Comparison of ENCODE assay signal across 21 mouse cellular contexts in genomic region chr16:22911986-22912385, GRCm38 (mm10). TPM values are rescaled to one million over a fixed set of nuclear protein-coding genes. Genes with fewer than 3 reads are reported as not detected.
DNase-seq lines count a peak whose midpoint lies in the region; ATAC-seq and TF ChIP-seq lines count a peak whose summit lies in the region.
"Had no signal": no experiment of that assay in that cellular context is flagged by ENCODE, and none has a peak within 500 bp of the region (broad histone marks: within the 10 kb centered on the region; RNA-seq: fewer than 3 reads in every experiment).

No protein-coding gene starts in this region.

- H3K4me2 ChIP-seq in midbrain, embryonic 11.5 days, result no peak overlapping the region
- H3K4me2 ChIP-seq in midbrain, postnatal 0 days (ENCODE audit: low read depth, low read length, poor library complexity, severe bottlenecking), result no peak overlapping the region
- H3K4me2 ChIP-seq: forebrain, embryonic 12.5 days; heart, embryonic 15.5 days; hindbrain, embryonic 15.5 days; liver, embryonic 11.5 days; lung, embryonic 14.5 days had no signal

- DNase-seq in gastrocnemius, adult 2 months, result peak; percentile 25
- DNase-seq in gastrocnemius, postnatal 36 days, result no peak
- peak in 1 of 2 experiments; percentile 7 for DNase-seq in layer of hippocampus, adult 2 months (ENCODE audit: low spot score in 2 of 2)
- no peak for DNase-seq in layer of hippocampus, postnatal 10 days (ENCODE audit: low spot score in 2 of 2)
- DNase-seq in midbrain, embryonic 11.5 days (ENCODE audit: low spot score, missing footprints), result peak; percentile 49
- no peak for DNase-seq in midbrain, postnatal 0 days (ENCODE audit: low spot score)
- DNase-seq in layer of hippocampus, adult 9-11 months, result peak; percentile 37
- no peak for DNase-seq in liver
- DNase-seq: adrenal gland, adult 8-10 months; kidney, postnatal 14 days; lung, embryonic 14.5 days had no signal

- H3K27me3 ChIP-seq in midbrain, embryonic 11.5 days (ENCODE audit: control insufficient read depth, insufficient read depth, low read length), result no peaks in the 10 kb centered on the region
- H3K27me3 ChIP-seq in midbrain, postnatal 0 days (ENCODE audit: insufficient read depth, low read length), result no peaks in the 10 kb centered on the region
- H3K27me3 ChIP-seq: forebrain, embryonic 12.5 days; heart, embryonic 15.5 days; hindbrain, embryonic 15.5 days had no signal

- intact Hi-C loops in gastrocnemius, adult 2 months (cut with DNase I), result no loop called here
- intact Hi-C loops in gastrocnemius, postnatal 36 days (cut with DNase I), result no loop called here

- no peaks in the 10 kb centered on the region for H3K36me3 ChIP-seq in midbrain, embryonic 11.5 days (ENCODE audit: control insufficient read depth, insufficient read depth, low read length)
- no peaks in the 10 kb centered on the region for H3K36me3 ChIP-seq in midbrain, postnatal 0 days (ENCODE audit: insufficient read depth, low read length)
- H3K36me3 ChIP-seq: forebrain, embryonic 12.5 days; heart, embryonic 15.5 days; hindbrain, embryonic 15.5 days had no signal

- 75% methylated on average over 3 of the region's 3 CpGs for WGBS in midbrain, embryonic 11.5 days
- WGBS in midbrain, postnatal 0 days, result 90% methylated on average over 3 of the region's 3 CpGs

- H3K9ac ChIP-seq in midbrain, embryonic 11.5 days (ENCODE audit: low read length), result no peak overlapping the region
- H3K9ac ChIP-seq in midbrain, postnatal 0 days (replicated peaks; ENCODE audit: low read length, poor library complexity, severe bottlenecking), result no peak overlapping the region
- H3K9ac ChIP-seq: forebrain, embryonic 12.5 days; heart, embryonic 15.5 days; hindbrain, embryonic 15.5 days; lung, embryonic 14.5 days had no signal

- H3K27ac ChIP-seq in gastrocnemius, adult 2 months, result no peak overlapping the region
- H3K27ac ChIP-seq in layer of hippocampus, adult 2 months, result peak overlapping the region; percentile 14; the same call in 1 of the 2 replicates
- H3K27ac ChIP-seq in midbrain, embryonic 11.5 days (ENCODE audit: low read depth, low read length), result no peak overlapping the region
- no peak overlapping the region for H3K27ac ChIP-seq in midbrain, postnatal 0 days (ENCODE audit: low read depth, low read length)
- H3K27ac ChIP-seq: forebrain, embryonic 12.5 days; heart, embryonic 15.5 days; hindbrain, embryonic 15.5 days had no signal

- TF ChIP-seq CTCF in gastrocnemius, adult 2 months (IDR thresholded peaks at IDR 0.05), result no peak
- TF ChIP-seq CTCF in layer of hippocampus, adult 2 months (conservative IDR thresholded peaks at IDR 0.05), result no peak
- TF ChIP-seq CTCF in midbrain, postnatal 0 days (IDR thresholded peaks at IDR 0.05), result no peak

- H3K4me1 ChIP-seq in midbrain, embryonic 11.5 days (ENCODE audit: control insufficient read depth, insufficient read depth, low read length), result no peaks in the 10 kb centered on the region
- no peaks in the 10 kb centered on the region for H3K4me1 ChIP-seq in midbrain, postnatal 0 days (ENCODE audit: insufficient read depth, low read length)
- H3K4me1 ChIP-seq: forebrain, embryonic 12.5 days; heart, embryonic 15.5 days; hindbrain, embryonic 15.5 days; megakaryocyte, embryonic 14.5 days had no signal

- H3K9me3 ChIP-seq in midbrain, embryonic 11.5 days (ENCODE audit: control insufficient read depth, low read length), result no peaks in the 10 kb centered on the region
- H3K9me3 ChIP-seq in midbrain, postnatal 0 days (ENCODE audit: low read length), result no peaks in the 10 kb centered on the region
- H3K9me3 ChIP-seq: forebrain, embryonic 12.5 days; heart, embryonic 15.5 days; hindbrain, embryonic 15.5 days had no signal

- no peak overlapping the region for H3K4me3 ChIP-seq in gastrocnemius, adult 2 months
- no peak overlapping the region for H3K4me3 ChIP-seq in layer of hippocampus, adult 2 months
- H3K4me3 ChIP-seq in midbrain, embryonic 11.5 days (ENCODE audit: low read depth, low read length), result no peak overlapping the region
- H3K4me3 ChIP-seq in midbrain, postnatal 0 days (ENCODE audit: low read depth, low read length), result no peak overlapping the region
- H3K4me3 ChIP-seq: forebrain, embryonic 12.5 days; heart, embryonic 15.5 days; hindbrain, embryonic 15.5 days; megakaryocyte, embryonic 14.5 days had no signal

- no peak for ATAC-seq in midbrain, embryonic 11.5 days (ENCODE audit: low FRiP score)
- no peak for ATAC-seq in midbrain, postnatal 0 days (ENCODE audit: low FRiP score)
- ATAC-seq: intestine, embryonic 16.5 days; midbrain, embryonic 16.5 days had no signal

RNA-seq across cellular contexts. Expression of gene Fetub, which starts 6.1 kb away (rescaled TPM):
- total RNA-seq in gastrocnemius, adult 2 months (2021), result not detected
- under 1 TPM in 1 of 2 experiments, not detected in 1; 0.18 TPM for total RNA-seq in gastrocnemius, postnatal 36 days (2021)
- total RNA-seq in layer of hippocampus, adult 2 months (2021), result under 1 TPM; 0.49 to 0.54 TPM
- under 1 TPM; 0.31 to 0.34 TPM for total RNA-seq in layer of hippocampus, postnatal 10 days (2021)
- not detected in 2 replicates for polyA plus RNA-seq in midbrain, embryonic 11.5 days (2014; fragmentation: Nextera tagmentation; extraction: Ambion mirVana)
- total RNA-seq in midbrain, postnatal 0 days (2014; rRNA removed), result not detected in 2 replicates
- 0.33 TPM in 1 of 2 replicates, not detected in the other for polyA plus RNA-seq in midbrain, postnatal 0 days (2015; fragmentation: Nextera tagmentation; extraction: Ambion mirVana)
- total RNA-seq: left cerebral cortex, postnatal 14 days had no signal
- polyA plus RNA-seq: forebrain, embryonic 12.5 days; heart, embryonic 15.5 days; hindbrain, embryonic 15.5 days; lung, embryonic 14.5 days; midbrain, embryonic 16.5 days had no signal

RNA-seq across cellular contexts. Expression of gene Ahsg, which starts 20.9 kb away (rescaled TPM):
- not detected for total RNA-seq in gastrocnemius, adult 2 months (2021)
- total RNA-seq in gastrocnemius, postnatal 36 days (2021), result under 1 TPM in 1 of 2 experiments, not detected in 1; 0.97 TPM
- total RNA-seq in layer of hippocampus, adult 2 months (2021), result not detected
- not detected for total RNA-seq in layer of hippocampus, postnatal 10 days (2021)
- polyA plus RNA-seq in midbrain, embryonic 11.5 days (2014; fragmentation: Nextera tagmentation; extraction: Ambion mirVana), result 0.14 TPM in 1 of 2 replicates, not detected in the other
- total RNA-seq in midbrain, postnatal 0 days (2014; rRNA removed), result 0.14 TPM in 1 of 2 replicates, not detected in the other
- 0.36 TPM in 1 of 2 replicates, not detected in the other for polyA plus RNA-seq in midbrain, postnatal 0 days (2015; fragmentation: Nextera tagmentation; extraction: Ambion mirVana)
- total RNA-seq: left cerebral cortex, postnatal 14 days had no signal
- polyA plus RNA-seq: forebrain, embryonic 12.5 days; midbrain, embryonic 16.5 days; thymus, postnatal 0 days had no signal

RNA-seq across cellular contexts. Expression of gene Hrg, which starts 38.9 kb away (rescaled TPM):
- not detected for total RNA-seq in gastrocnemius, adult 2 months (2021)
- total RNA-seq in gastrocnemius, postnatal 36 days (2021), result not detected
- not detected for total RNA-seq in layer of hippocampus, adult 2 months (2021)
- not detected for total RNA-seq in layer of hippocampus, postnatal 10 days (2021)
- 0.10 TPM in 1 of 2 replicates, not detected in the other for polyA plus RNA-seq in midbrain, embryonic 11.5 days (2014; fragmentation: Nextera tagmentation; extraction: Ambion mirVana)
- total RNA-seq in midbrain, postnatal 0 days (2014; rRNA removed), result not detected in 2 replicates
- not detected in 2 replicates for polyA plus RNA-seq in midbrain, postnatal 0 days (2015; fragmentation: Nextera tagmentation; extraction: Ambion mirVana)
- total RNA-seq: left cerebral cortex, postnatal 14 days had no signal
- polyA plus RNA-seq: forebrain, embryonic 12.5 days; heart, embryonic 15.5 days; hindbrain, embryonic 15.5 days; intestine, embryonic 16.5 days; lung, embryonic 14.5 days; stomach, embryonic 16.5 days; thymus, postnatal 0 days had no signal

RNA-seq across cellular contexts. Expression of gene Dnajb11, which starts 54.3 kb away (rescaled TPM):
- 10 to 100 TPM; 36.0 to 44.4 TPM for total RNA-seq in gastrocnemius, adult 2 months (2021)
- total RNA-seq in gastrocnemius, postnatal 36 days (2021), result 10 to 100 TPM; 36.3 to 36.7 TPM
- total RNA-seq in layer of hippocampus, adult 2 months (2021), result 10 to 100 TPM; 61.1 to 62.5 TPM
- total RNA-seq in layer of hippocampus, postnatal 10 days (2021), result 10 to 100 TPM; 64.5 to 66.4 TPM
- polyA plus RNA-seq in midbrain, embryonic 11.5 days (2014; fragmentation: Nextera tagmentation; extraction: Ambion mirVana), result 100 and 104 TPM in 2 replicates
- 58.7 and 63.0 TPM in 2 replicates for total RNA-seq in midbrain, postnatal 0 days (2014; rRNA removed)
- 88.4 and 89.9 TPM in 2 replicates for polyA plus RNA-seq in midbrain, postnatal 0 days (2015; fragmentation: Nextera tagmentation; extraction: Ambion mirVana)

RNA-seq across cellular contexts. Expression of gene Tbccd1, which starts 54.5 kb away (rescaled TPM):
- total RNA-seq in gastrocnemius, adult 2 months (2021), result 1 to 10 TPM; 7.0 to 7.2 TPM
- 1 to 10 TPM; 4.5 to 6.4 TPM for total RNA-seq in gastrocnemius, postnatal 36 days (2021)
- total RNA-seq in layer of hippocampus, adult 2 months (2021), result 10 to 100 TPM; 13.6 to 15.9 TPM
- 10 to 100 TPM; 12.2 to 14.4 TPM for total RNA-seq in layer of hippocampus, postnatal 10 days (2021)
- polyA plus RNA-seq in midbrain, embryonic 11.5 days (2014; fragmentation: Nextera tagmentation; extraction: Ambion mirVana), result 36.3 and 40.2 TPM in 2 replicates
- total RNA-seq in midbrain, postnatal 0 days (2014; rRNA removed), result 16.2 and 19.1 TPM in 2 replicates
- polyA plus RNA-seq in midbrain, postnatal 0 days (2015; fragmentation: Nextera tagmentation; extraction: Ambion mirVana), result 14.5 and 15.9 TPM in 2 replicates

Comparison
In these comparisons a context has a peak if more than half of its experiments do, and no peak if none do; other contexts are left out.
1. DNase-seq: peak in gastrocnemius, adult 2 months (single experiment), midbrain, embryonic 11.5 days (single experiment) and layer of hippocampus, adult 9-11 months (single experiment); none in gastrocnemius, postnatal 36 days (0 of 2), layer of hippocampus, postnatal 10 days (0 of 2), midbrain, postnatal 0 days (single experiment) and liver (single experiment).